Mouse (Mus musculus): ENCODE measurements around the gene Slc15a5. TPM values are rescaled to one million over a fixed set of nuclear protein-coding genes. Genes with fewer than 3 reads are reported as not detected.
A peak's percentile ranks its signal among the peaks of the same experiment; 100 is the strongest.

Gene Slc15a5
- not detected in 2 replicates for polyA plus RNA-seq (2014; fragmentation: Nextera tagmentation; extraction: Ambion mirVana)

DNA sequence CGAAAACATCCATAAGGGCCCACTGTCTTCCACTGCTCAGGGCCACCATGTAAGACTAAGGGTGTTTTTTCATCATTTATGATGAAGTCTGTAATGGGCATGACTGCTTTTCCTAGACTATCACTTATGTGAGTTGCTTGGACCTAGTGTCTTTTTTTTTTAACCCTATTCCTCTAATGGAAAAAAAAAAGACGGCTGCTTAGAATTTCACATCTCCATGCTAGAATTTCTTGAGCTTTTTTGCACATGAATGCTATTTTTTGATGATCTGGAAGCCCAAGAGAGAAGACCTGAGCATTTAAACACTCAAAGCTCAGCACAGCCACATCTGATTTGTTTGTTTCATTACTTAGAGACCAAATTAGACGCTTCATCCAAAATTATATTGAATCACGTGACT, at the start of gene Slc15a5:
TSS of gene Slc15a5 (minus strand) at position 101 of the 400 bp plus-strand sequence.
- Histone ChIP-seq H3K36me3 (ENCODE audit: control insufficient read depth, insufficient read depth, low read length) (no peaks in the 10 kb centered on the region), H3K4me3 (ENCODE audit: low read depth, low read length) (no peak within 1 kb of the TSS), H3K27me3 (replicated peaks; ENCODE audit: control insufficient read depth, insufficient read depth, low read length) (no peaks in the 10 kb centered on the region), H3K4me1 (replicated peaks; ENCODE audit: control insufficient read depth, insufficient read depth, low read length) (no peaks in the 10 kb centered on the region), H3K27ac (ENCODE audit: low read depth) (no peak within 1 kb of the TSS), H3K9me3 (ENCODE audit: control insufficient read depth, low read length) (no peaks in the 10 kb centered on the region), H3K4me2 (ENCODE audit: low read length) (no peak within 1 kb of the TSS), H3K9ac (ENCODE audit: low read length) (no peak within 1 kb of the TSS)
- ATAC-seq (replicated peaks; ENCODE audit: low FRiP score, low TSS enrichment, low read depth) (no peak), DNase-seq (ENCODE audit: low spot score) (no peak)
- 90% methylated on average over 4 of the region's 4 CpGs for WGBS

DNA sequence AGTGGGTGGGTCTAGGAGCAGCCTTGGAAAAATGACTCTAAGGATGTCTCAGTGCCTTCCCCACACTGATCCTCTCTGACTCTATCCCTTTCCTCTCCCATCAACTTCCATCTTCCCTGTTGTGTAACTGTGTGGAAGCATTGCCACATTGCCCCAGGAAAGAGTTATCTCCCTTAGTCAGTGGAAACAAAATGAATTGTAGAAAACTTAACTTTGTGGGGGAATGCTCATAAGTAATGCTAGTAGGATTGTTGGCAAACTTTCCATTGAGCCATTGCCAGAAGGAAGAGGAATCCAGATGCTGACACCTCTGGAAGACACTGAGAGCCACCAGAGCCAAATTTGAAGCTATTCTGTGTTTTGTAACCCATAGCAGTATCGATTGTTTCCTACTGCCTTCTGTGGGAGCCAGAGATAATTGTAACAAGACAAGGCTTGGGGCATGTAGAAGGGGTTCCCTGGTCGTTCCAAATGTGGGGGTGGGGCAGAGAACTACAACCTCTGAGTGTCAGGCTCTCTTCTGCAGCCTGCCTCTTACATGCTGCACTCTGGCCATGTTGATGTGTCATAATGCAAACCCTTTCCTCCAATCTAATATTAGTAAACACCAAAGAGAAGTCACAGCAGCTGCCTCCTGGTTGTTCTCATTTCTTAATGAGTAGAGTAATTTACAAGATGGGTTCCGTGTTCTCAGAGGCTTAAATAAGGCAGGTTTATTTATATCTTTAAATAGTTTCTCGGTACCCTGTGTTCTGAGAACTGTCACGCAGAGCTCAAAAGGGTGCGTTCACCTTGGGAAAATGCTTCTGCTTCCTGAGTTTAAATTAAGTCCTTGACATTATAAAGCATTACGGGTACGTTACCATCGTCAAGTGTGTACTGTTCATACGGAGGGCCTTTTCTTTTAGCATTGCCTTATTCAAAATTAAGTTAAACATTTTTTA, 48.9 kb upstream of the Slc15a5 start:
- 61% methylated on average over 10 of the region's 10 CpGs for WGBS
- no peak overlapping the region for H3K27ac ChIP-seq (ENCODE audit: low read depth)
- no peak overlapping the region for H3K4me2 ChIP-seq (ENCODE audit: low read length)
- H3K36me3 ChIP-seq (ENCODE audit: control insufficient read depth, insufficient read depth, low read length): no peaks in the 10 kb centered on the region
- no peak for DNase-seq (ENCODE audit: low spot score)
- no peak for ATAC-seq (replicated peaks; ENCODE audit: low FRiP score, low TSS enrichment, low read depth)
- no peaks in the 10 kb centered on the region for H3K27me3 ChIP-seq (replicated peaks; ENCODE audit: control insufficient read depth, insufficient read depth, low read length)
- no peak overlapping the region for H3K4me3 ChIP-seq (ENCODE audit: low read depth, low read length)
- H3K9me3 ChIP-seq (ENCODE audit: control insufficient read depth, low read length): no peaks in the 10 kb centered on the region
- no peaks in the 10 kb centered on the region for H3K4me1 ChIP-seq (replicated peaks; ENCODE audit: control insufficient read depth, insufficient read depth, low read length)
- H3K9ac ChIP-seq (ENCODE audit: low read length): no peak overlapping the region

DNA sequence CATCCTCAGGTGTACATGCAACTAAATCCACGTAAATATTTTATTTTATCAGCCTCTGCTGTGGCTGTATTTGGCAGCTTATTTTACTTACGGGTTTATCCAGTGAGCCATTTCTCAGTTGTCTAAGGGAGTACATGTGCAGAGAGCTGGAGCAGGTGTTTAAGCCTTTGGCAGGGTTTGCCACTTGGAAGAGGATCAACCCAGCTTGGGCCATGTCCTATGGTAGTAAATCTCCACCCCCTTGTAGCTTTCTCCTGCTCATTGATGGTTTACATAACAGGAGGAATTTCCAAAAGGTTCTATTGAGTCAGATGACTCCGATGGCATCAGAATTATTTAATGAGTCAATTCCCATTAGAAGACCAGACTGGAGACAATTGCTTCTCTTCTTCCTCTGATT, 37.8 kb upstream of the Slc15a5 start:
- WGBS: 87% methylated on average over 3 of the region's 3 CpGs
- no peak overlapping the region for H3K4me3 ChIP-seq (ENCODE audit: low read depth, low read length)
- no peaks in the 10 kb centered on the region for H3K27me3 ChIP-seq (replicated peaks; ENCODE audit: control insufficient read depth, insufficient read depth, low read length)
- H3K4me2 ChIP-seq (ENCODE audit: low read length): no peak overlapping the region
- H3K36me3 ChIP-seq (ENCODE audit: control insufficient read depth, insufficient read depth, low read length): no peaks in the 10 kb centered on the region
- H3K4me1 ChIP-seq (replicated peaks; ENCODE audit: control insufficient read depth, insufficient read depth, low read length): no peaks in the 10 kb centered on the region
- no peaks in the 10 kb centered on the region for H3K9me3 ChIP-seq (ENCODE audit: control insufficient read depth, low read length)
- no peak for ATAC-seq (replicated peaks; ENCODE audit: low FRiP score, low TSS enrichment, low read depth)
- DNase-seq (ENCODE audit: low spot score): no peak
- H3K9ac ChIP-seq (ENCODE audit: low read length): no peak overlapping the region
- no peak overlapping the region for H3K27ac ChIP-seq (ENCODE audit: low read depth)

DNA sequence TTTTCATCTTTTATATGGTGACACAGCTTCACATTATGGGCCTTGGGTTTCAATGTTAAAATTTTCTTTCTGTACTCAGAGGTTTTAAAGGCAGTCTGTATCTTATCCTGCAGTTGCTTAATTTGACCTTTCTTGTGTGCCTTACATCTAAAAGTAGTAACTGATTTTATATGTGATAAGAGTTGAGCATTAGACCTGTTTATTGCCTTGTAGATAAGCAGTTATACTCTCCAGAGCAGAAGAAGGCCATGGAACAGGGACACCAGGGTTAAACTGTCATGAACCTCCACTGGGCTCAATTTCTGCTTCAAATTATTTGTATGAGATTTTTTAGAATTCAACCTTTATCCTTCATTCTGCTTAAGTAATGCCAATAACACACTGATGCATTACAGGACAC, 24.8 kb upstream of the Slc15a5 start:
- Histone ChIP-seq H3K4me2 (ENCODE audit: low read length) (no peak overlapping the region), H3K27ac (ENCODE audit: low read depth) (no peak overlapping the region), H3K27me3 (replicated peaks; ENCODE audit: control insufficient read depth, insufficient read depth, low read length) (no peaks in the 10 kb centered on the region), H3K36me3 (ENCODE audit: control insufficient read depth, insufficient read depth, low read length) (no peaks in the 10 kb centered on the region), H3K9me3 (ENCODE audit: control insufficient read depth, low read length) (no peaks in the 10 kb centered on the region), H3K9ac (ENCODE audit: low read length) (no peak overlapping the region), H3K4me1 (replicated peaks; ENCODE audit: control insufficient read depth, insufficient read depth, low read length) (no peaks in the 10 kb centered on the region), H3K4me3 (ENCODE audit: low read depth, low read length) (no peak overlapping the region)
- ATAC-seq (replicated peaks; ENCODE audit: low FRiP score, low TSS enrichment, low read depth) (peak; percentile 40; the same call in 1 of the 2 replicates), DNase-seq (ENCODE audit: low spot score) (no peak)

DNA sequence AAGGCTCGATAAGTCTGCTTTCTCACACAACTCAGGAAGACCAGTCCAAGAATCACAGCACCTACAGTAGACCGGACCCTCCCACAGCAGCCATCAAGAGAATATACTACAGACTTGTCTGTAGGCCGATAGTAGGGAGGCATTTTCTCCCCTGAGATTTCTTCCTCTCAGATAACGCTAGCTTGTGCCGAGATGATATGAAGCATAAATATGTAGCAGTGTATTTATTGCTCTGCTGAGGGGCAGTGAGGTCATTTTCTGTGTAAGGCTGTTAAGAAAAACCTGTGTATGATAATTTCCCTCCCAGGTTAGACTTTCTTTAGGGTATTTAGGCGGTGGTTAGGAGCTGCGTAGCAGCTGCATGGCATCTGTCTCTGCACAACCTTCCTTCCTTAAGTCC, 23.2 kb upstream of the Slc15a5 start:
- H3K27ac ChIP-seq (ENCODE audit: low read depth): no peak overlapping the region
- H3K4me2 ChIP-seq (ENCODE audit: low read length): no peak overlapping the region
- H3K9me3 ChIP-seq (ENCODE audit: control insufficient read depth, low read length): no peaks in the 10 kb centered on the region
- peak; percentile 51 for DNase-seq (ENCODE audit: low spot score)
- no peak overlapping the region for H3K9ac ChIP-seq (ENCODE audit: low read length)
- 58% methylated on average over 7 of the region's 7 CpGs for WGBS
- no peaks in the 10 kb centered on the region for H3K4me1 ChIP-seq (replicated peaks; ENCODE audit: control insufficient read depth, insufficient read depth, low read length)
- ATAC-seq (replicated peaks; ENCODE audit: low FRiP score, low TSS enrichment, low read depth): no peak; the same call in 1 of the 2 replicates
- no peak overlapping the region for H3K4me3 ChIP-seq (ENCODE audit: low read depth, low read length)
- no peaks in the 10 kb centered on the region for H3K36me3 ChIP-seq (ENCODE audit: control insufficient read depth, insufficient read depth, low read length)
- no peaks in the 10 kb centered on the region for H3K27me3 ChIP-seq (replicated peaks; ENCODE audit: control insufficient read depth, insufficient read depth, low read length)

DNA sequence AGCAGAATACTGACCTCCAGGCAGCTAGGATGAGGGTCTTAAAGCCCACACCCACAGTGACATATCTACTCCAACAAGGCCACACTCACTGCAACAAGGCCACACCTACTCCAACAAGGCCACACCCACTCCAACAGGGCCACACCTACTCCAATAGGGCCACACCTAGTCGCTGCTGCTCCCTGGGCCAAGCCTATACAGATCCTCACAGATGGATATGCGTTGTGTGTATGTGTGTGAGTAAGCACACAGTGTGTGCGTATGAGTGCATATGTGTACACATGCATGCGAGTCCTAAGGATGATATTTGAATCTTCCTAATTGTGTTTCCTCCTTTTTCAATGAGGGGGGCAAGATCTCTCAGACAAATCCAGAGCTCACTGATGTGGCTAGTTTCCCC, 22.1 kb upstream of the Slc15a5 start:
- H3K4me2 ChIP-seq (ENCODE audit: low read length): no peak overlapping the region
- DNase-seq (ENCODE audit: low spot score) (peak; percentile 12), ATAC-seq (replicated peaks; ENCODE audit: low FRiP score, low TSS enrichment, low read depth) (no peak; the same call in 1 of the 2 replicates)
- no peak overlapping the region for H3K27ac ChIP-seq (ENCODE audit: low read depth)
- no peaks in the 10 kb centered on the region for H3K9me3 ChIP-seq (ENCODE audit: control insufficient read depth, low read length)
- WGBS: 92% methylated on average over 4 of the region's 4 CpGs
- H3K4me1 ChIP-seq (replicated peaks; ENCODE audit: control insufficient read depth, insufficient read depth, low read length): no peaks in the 10 kb centered on the region
- H3K9ac ChIP-seq (ENCODE audit: low read length): no peak overlapping the region
- H3K36me3 ChIP-seq (ENCODE audit: control insufficient read depth, insufficient read depth, low read length): no peaks in the 10 kb centered on the region
- H3K4me3 ChIP-seq (ENCODE audit: low read depth, low read length): no peak overlapping the region
- H3K27me3 ChIP-seq (replicated peaks; ENCODE audit: control insufficient read depth, insufficient read depth, low read length): no peaks in the 10 kb centered on the region

DNA sequence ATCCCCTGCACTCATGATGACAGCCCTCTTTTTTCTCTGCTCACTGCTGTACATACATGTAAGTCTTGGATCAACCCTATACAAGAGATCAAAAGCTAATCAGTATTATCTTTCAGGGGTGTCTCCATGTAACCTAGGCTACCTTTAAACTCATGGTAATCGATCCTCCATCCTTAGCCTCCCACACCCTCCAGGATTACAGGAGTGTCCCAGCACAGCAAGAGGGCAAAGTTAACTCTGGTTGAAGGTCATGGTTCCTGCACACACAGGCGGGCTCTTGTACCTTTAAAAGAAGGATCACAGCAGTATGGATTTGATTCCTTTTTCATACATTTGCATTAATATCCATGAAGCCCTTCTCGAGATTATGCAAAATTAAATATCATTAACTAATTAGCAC, 19.9 kb upstream of the Slc15a5 start:
- peak; percentile 6 for DNase-seq (ENCODE audit: low spot score)
- no peak for ATAC-seq (replicated peaks; ENCODE audit: low FRiP score, low TSS enrichment, low read depth)
- H3K36me3 ChIP-seq (ENCODE audit: control insufficient read depth, insufficient read depth, low read length): no peaks in the 10 kb centered on the region
- H3K27ac ChIP-seq (ENCODE audit: low read depth): no peak overlapping the region
- no peaks in the 10 kb centered on the region for H3K4me1 ChIP-seq (replicated peaks; ENCODE audit: control insufficient read depth, insufficient read depth, low read length)
- no peak overlapping the region for H3K4me2 ChIP-seq (ENCODE audit: low read length)
- WGBS: 84% methylated on average over 3 of the region's 3 CpGs
- H3K9me3 ChIP-seq (ENCODE audit: control insufficient read depth, low read length): no peaks in the 10 kb centered on the region
- H3K27me3 ChIP-seq (replicated peaks; ENCODE audit: control insufficient read depth, insufficient read depth, low read length): no peaks in the 10 kb centered on the region
- no peak overlapping the region for H3K9ac ChIP-seq (ENCODE audit: low read length)
- H3K4me3 ChIP-seq (ENCODE audit: low read depth, low read length): no peak overlapping the region

DNA sequence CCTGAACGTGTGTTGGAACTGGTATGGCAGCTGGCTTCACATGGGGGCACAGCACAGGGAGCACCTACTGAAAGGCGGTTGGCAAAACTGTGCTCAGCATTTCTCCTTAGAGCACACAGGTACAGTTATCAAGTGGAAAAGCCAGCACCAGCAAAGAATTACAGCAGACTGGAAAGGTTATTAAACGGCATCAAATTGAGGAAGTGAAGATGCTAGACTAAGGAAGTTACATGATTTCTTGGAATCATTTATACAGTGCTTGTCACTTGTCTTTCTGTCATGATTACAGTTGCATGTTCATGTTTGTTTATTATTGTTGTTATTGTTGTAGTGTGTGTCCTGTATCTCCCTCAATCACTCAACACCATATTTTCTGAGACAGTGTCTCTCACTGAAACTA, 15.3 kb upstream of the Slc15a5 start:
- Histone ChIP-seq H3K27me3 (replicated peaks; ENCODE audit: control insufficient read depth, insufficient read depth, low read length) (no peaks in the 10 kb centered on the region), H3K4me2 (ENCODE audit: low read length) (no peak overlapping the region), H3K27ac (ENCODE audit: low read depth) (no peak overlapping the region), H3K4me3 (ENCODE audit: low read depth, low read length) (no peak overlapping the region), H3K9ac (ENCODE audit: low read length) (no peak overlapping the region), H3K9me3 (ENCODE audit: control insufficient read depth, low read length) (no peaks in the 10 kb centered on the region), H3K4me1 (replicated peaks; ENCODE audit: control insufficient read depth, insufficient read depth, low read length) (no peaks in the 10 kb centered on the region), H3K36me3 (ENCODE audit: control insufficient read depth, insufficient read depth, low read length) (no peaks in the 10 kb centered on the region)
- ATAC-seq (replicated peaks; ENCODE audit: low FRiP score, low TSS enrichment, low read depth) (no peak), DNase-seq (ENCODE audit: low spot score) (peak; percentile 38)
- 82% methylated on average over 3 of the region's 3 CpGs for WGBS

DNA sequence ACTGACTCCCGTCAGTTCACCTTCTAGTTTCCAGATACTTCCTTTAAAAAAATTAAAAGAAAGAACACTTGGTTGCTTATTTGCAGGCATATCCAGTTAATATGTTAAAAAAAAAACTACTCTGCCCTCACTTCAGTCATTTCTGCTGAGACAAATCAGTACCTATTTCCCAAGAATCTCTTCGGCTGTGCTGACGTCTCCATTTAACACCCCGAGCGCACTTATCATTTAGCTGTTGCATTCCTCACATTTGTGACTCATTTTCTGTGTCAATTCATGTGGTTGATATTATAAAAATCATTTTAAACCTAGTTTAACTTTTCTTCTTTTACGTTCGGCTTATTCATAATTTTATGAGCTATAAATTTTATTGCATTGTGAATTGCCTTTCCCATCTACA, 12.7 kb upstream of the Slc15a5 start:
- WGBS: 75% methylated on average over 7 of the region's 7 CpGs
- no peak overlapping the region for H3K4me2 ChIP-seq (ENCODE audit: low read length)
- no peaks in the 10 kb centered on the region for H3K36me3 ChIP-seq (ENCODE audit: control insufficient read depth, insufficient read depth, low read length)
- DNase-seq (ENCODE audit: low spot score): no peak
- no peaks in the 10 kb centered on the region for H3K4me1 ChIP-seq (replicated peaks; ENCODE audit: control insufficient read depth, insufficient read depth, low read length)
- no peaks in the 10 kb centered on the region for H3K9me3 ChIP-seq (ENCODE audit: control insufficient read depth, low read length)
- H3K27me3 ChIP-seq (replicated peaks; ENCODE audit: control insufficient read depth, insufficient read depth, low read length): no peaks in the 10 kb centered on the region
- no peak for ATAC-seq (replicated peaks; ENCODE audit: low FRiP score, low TSS enrichment, low read depth)
- H3K9ac ChIP-seq (ENCODE audit: low read length): no peak overlapping the region
- H3K27ac ChIP-seq (ENCODE audit: low read depth): no peak overlapping the region
- H3K4me3 ChIP-seq (ENCODE audit: low read depth, low read length): no peak overlapping the region
